Mouse (Mus musculus) stomach, postnatal 0 days (tissue): ENCODE results near the gene Fzd9. TPM values are rescaled to one million over a fixed set of nuclear protein-coding genes. Genes with fewer than 3 reads are reported as not detected.

Source experiments
- ATAC-seq: fragments of 200-750 bp; cut with Nextera tagmentation; 2 replicates; pipeline ENCODE4 v1.8.0; 2017; ENCODE audit not compliant: low FRiP score, low TSS enrichment
- DNase-seq: peaks from one replicate; pipeline ENCODE4 v3.0.0-alpha.2; 2016; ENCODE audit warnings: low spot score
- H3K27ac ChIP-seq: fragments of 300-500 bp; sonication (generic); replicated peaks from 2 replicates; pipeline ENCODE4 v1.5.1; 2014; ENCODE audit warnings: mild to moderate bottlenecking, control low read depth
- H3K27me3 ChIP-seq: fragments of 300-500 bp; sonication (generic); 2 replicates; pipeline ENCODE4 v1.6.1; 2014; ENCODE audit warnings: low read length; ENCODE audit not compliant: control insufficient read depth, insufficient read depth
- H3K36me3 ChIP-seq: fragments of 300-500 bp; sonication (generic); 2 replicates; pipeline ENCODE4 v1.6.1; 2014; ENCODE audit warnings: low read length, mixed read lengths; ENCODE audit not compliant: control insufficient read depth, insufficient read depth
- H3K4me1 ChIP-seq: fragments of 300-500 bp; sonication (generic); replicated peaks from 2 replicates; pipeline ENCODE4 v1.6.1; 2014; ENCODE audit warnings: antibody characterized with exemption; ENCODE audit not compliant: control insufficient read depth, insufficient read depth
- H3K4me2 ChIP-seq: fragments of 300-500 bp; sonication (generic); replicated peaks from 2 replicates; pipeline ENCODE4 v1.6.1; 2014; ENCODE audit warnings: low read depth, mild to moderate bottlenecking, control low read depth, moderate library complexity
- H3K4me3 ChIP-seq: fragments of 300-500 bp; sonication (generic); 2 replicates; pipeline ENCODE4 v1.5.1; 2014; ENCODE audit warnings: low read depth, low read length, control low read depth
- H3K9ac ChIP-seq: fragments of 300-500 bp; sonication (generic); 2 replicates; pipeline ENCODE4 v1.6.1; 2014; ENCODE audit warnings: mild to moderate bottlenecking, low read length, control low read depth, mixed read lengths
- H3K9me3 ChIP-seq: fragments of 300-500 bp; sonication (generic); 2 replicates; pipeline ENCODE4 v1.6.1; 2016; ENCODE audit warnings: low read length; ENCODE audit not compliant: control insufficient read depth
- CTCF ChIP-seq: IDR thresholded peaks from 2 replicates; pipeline ENCODE4 v1.5.1; 2016; ENCODE audit warnings: antibody characterized with exemption, low read depth, mild to moderate bottlenecking, moderate library complexity
- EP300 ChIP-seq: optimal IDR thresholded peaks from 2 replicates; pipeline ENCODE3; 2016; ENCODE audit warnings: antibody characterized with exemption
- WGBS: fragments of 180-500 bp; shearing (Covaris S2); extraction: QIAGEN DNeasy Blood & Tissue Kit; methylation state at CpG from one replicate; pipeline ENCODE4 v1.1.7; 2014; 5-methylcytosine and 5-hydroxymethylcytosine counted together
- polyA plus RNA-seq: library from polyadenylated mRNA; unstranded; fragments of >200 nt; fragmentation: Nextera tagmentation; extraction: Ambion mirVana; gene quantifications from 2 replicates; pipeline ENCODE4 v1.2.1, GENCODE M21; 2015

Fzd9 gene
- 0.42 and 0.54 TPM in 2 replicates for polyA plus RNA-seq

DNA sequence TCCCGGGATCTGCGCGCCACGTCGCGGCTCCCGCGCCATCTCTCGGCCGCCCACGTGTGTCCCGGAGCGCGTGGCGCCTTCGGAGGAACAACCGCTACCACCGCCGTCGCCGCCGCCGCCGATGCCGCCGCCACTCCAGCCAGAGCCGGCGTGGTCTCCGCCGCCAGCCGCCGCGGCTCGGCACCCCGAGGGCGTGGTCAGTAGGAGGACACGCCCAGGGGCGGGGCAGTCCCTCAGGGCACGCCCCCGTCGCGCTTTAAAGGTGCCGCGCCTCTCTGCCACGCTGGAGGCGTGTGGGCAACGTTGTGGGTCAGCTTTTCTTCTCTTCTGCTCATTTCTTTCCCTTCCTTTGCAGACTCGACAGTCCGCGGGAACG lies at the start of gene Fzd9:
Gene Fzd9 (minus strand): TSS at position 152 of the 376 bp plus-strand sequence.
- H3K9ac ChIP-seq = peak within 1 kb of the TSS; percentile 45
- TF ChIP-seq EP300 (no peak), CTCF (no peak)
- H3K27ac ChIP-seq = no peak within 1 kb of the TSS
- no peaks in the 10 kb centered on the region for H3K9me3 ChIP-seq
- no peaks in the 10 kb centered on the region; the same call in 1 of the 2 replicates for H3K36me3 ChIP-seq
- H3K4me1 ChIP-seq = peaks cover 4% of the 10 kb centered on the region; the same call in 1 of the 2 replicates
- DNase-seq (peak; percentile 89), ATAC-seq (peak; percentile 92)
- H3K4me3 ChIP-seq = peak within 1 kb of the TSS; percentile 52
- under 1% methylated on average over 49 of the region's 51 CpGs for WGBS
- peak within 1 kb of the TSS; percentile 95 for H3K4me2 ChIP-seq
- peaks cover 5% of the 10 kb centered on the region; the same call in 1 of the 2 replicates for H3K27me3 ChIP-seq

DNA sequence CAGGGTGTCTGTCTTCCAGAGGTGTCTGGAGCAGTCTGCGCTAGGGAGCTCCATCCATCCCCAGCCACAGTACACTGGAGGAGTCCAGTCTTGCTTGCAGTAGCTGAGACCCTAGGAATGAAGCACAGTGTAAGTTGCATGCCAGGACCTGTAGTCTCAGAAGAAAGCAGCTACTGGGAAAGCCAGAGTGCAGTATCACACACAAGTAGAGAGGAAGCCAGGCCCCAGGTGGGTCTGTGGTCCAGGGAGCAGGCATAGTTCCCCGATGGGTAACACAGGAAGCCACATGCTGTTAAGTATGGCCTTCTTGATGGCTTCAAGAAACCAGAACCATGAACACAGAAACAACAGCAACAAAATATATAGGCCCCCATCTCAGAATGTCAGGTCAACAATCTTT lies 41.0 kb upstream of the Fzd9 start:
- ATAC-seq (no peak), DNase-seq (no peak)
- H3K9me3 ChIP-seq = no peaks in the 10 kb centered on the region
- no peak overlapping the region for H3K4me3 ChIP-seq
- no peaks in the 10 kb centered on the region for H3K27me3 ChIP-seq
- no peak overlapping the region for H3K9ac ChIP-seq
- no peak for TF ChIP-seq CTCF
- TF ChIP-seq EP300 = no peak
- no peak overlapping the region for H3K27ac ChIP-seq
- WGBS = 80% methylated on average over 2 of the region's 2 CpGs
- no peaks in the 10 kb centered on the region for H3K4me1 ChIP-seq
- H3K4me2 ChIP-seq = no peak overlapping the region
- no peaks in the 10 kb centered on the region for H3K36me3 ChIP-seq

DNA sequence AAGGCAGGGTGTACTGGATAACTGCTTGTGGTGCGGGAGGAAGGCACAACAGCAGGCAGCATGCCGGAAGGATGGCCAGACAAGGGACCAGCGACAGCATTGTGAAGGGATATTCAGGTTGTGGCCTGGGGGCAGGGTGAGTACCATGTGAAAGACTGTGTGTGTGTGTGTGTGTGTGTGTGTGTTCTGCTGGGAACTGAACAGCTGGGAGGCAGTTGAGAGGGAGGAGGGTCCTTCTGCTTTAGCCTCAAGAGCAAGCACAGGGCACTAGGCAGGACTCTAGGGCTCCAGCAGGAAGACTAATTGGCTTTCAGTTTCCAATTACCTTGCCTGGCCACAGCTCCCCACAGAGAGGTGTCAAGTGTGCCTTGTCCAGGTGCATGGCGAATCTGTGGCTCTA lies 40.2 kb upstream of the Fzd9 start:
- Histone ChIP-seq H3K9me3 (no peaks in the 10 kb centered on the region), H3K27me3 (no peaks in the 10 kb centered on the region), H3K4me2 (no peak overlapping the region), H3K36me3 (no peaks in the 10 kb centered on the region), H3K4me3 (no peak overlapping the region), H3K9ac (no peak overlapping the region), H3K27ac (no peak overlapping the region), H3K4me1 (no peaks in the 10 kb centered on the region)
- 61% methylated on average over 4 of the region's 4 CpGs for WGBS
- DNase-seq = no peak
- no peak for ATAC-seq
- TF ChIP-seq EP300 (no peak), CTCF (no peak)

DNA sequence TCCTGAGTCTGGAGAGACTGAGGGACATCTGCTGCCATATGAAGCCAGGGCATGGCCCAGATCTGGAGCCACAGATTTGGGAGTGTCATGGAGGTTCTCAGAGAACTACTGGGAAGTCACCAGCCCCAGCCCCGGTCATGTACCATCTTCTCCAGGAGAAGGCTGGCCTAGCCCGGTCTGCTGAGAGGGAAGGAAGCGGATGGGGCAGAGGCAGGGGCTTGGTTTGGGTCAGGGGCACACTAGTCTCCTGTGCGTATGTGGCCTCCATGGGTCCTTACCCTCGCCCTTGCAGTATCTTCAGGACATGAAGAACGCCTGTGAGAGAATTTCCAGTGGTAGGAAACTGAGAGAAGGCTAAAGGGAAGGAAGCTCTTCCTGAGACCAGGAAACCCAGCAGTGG lies 39.7 kb upstream of the Fzd9 start:
- Histone ChIP-seq H3K36me3 (no peaks in the 10 kb centered on the region), H3K9me3 (no peaks in the 10 kb centered on the region), H3K9ac (no peak overlapping the region), H3K27me3 (no peaks in the 10 kb centered on the region), H3K4me3 (no peak overlapping the region), H3K27ac (no peak overlapping the region), H3K4me2 (no peak overlapping the region), H3K4me1 (no peaks in the 10 kb centered on the region)
- no peak; the same call in 1 of the 2 replicates for ATAC-seq
- 83% methylated on average over 6 of the region's 6 CpGs for WGBS
- no peak for DNase-seq
- TF ChIP-seq EP300 = no peak
- no peak for TF ChIP-seq CTCF

DNA sequence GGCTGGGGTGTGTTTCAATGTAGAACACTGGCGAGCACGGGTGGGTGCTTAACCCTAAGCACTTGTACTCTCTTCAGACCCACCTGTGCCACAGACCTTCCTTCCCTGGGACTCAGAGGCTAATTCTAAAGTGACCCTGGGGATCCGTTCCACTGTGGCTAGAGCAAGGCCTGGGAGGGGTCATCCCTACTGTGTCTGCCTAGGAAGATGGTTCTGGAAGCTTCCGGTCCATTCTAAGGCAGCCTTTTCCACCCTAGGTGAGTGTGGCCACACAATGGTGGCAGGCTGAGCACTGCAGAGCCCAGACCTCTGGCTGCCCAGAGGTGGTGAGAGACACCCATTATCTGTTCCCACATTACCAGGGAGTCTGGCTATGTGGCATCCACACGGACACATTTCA lies 35.9 kb upstream of the Fzd9 start:
- TF ChIP-seq EP300 = no peak
- no peak for TF ChIP-seq CTCF
- Histone ChIP-seq H3K4me1 (no peaks in the 10 kb centered on the region), H3K4me2 (no peak overlapping the region), H3K36me3 (no peaks in the 10 kb centered on the region), H3K27ac (no peak overlapping the region), H3K9ac (no peak overlapping the region), H3K27me3 (no peaks in the 10 kb centered on the region), H3K9me3 (no peaks in the 10 kb centered on the region), H3K4me3 (no peak overlapping the region)
- DNase-seq (no peak), ATAC-seq (no peak)
- 77% methylated on average over 5 of the region's 5 CpGs for WGBS

DNA sequence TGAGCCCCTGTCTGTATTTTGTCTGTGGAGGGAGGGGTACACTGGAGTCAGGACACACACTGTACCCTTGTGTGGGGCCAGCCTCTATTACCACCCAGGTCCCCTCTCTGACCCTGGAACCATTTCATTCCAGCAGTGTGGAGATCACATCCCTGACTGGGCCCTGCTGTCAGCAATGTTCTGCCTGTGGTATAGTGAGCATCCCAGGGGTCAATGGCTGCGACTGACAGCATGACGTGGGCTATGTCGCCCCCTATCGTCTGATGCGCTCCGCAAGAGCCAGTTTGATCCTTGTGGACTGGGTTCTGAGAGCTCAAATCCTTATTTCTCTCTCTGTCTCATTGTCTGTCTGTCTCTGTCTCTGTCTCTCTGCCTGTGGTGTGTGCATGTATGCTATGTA lies 35.2 kb upstream of the Fzd9 start:
- no peaks in the 10 kb centered on the region for H3K27me3 ChIP-seq
- no peaks in the 10 kb centered on the region for H3K9me3 ChIP-seq
- 2% methylated on average over 6 of the region's 6 CpGs for WGBS
- no peaks in the 10 kb centered on the region for H3K4me1 ChIP-seq
- DNase-seq = peak; percentile 77
- no peak overlapping the region for H3K9ac ChIP-seq
- no peaks in the 10 kb centered on the region for H3K36me3 ChIP-seq
- H3K27ac ChIP-seq = no peak overlapping the region
- peak; percentile 96 for TF ChIP-seq CTCF
- TF ChIP-seq EP300 = no peak
- ATAC-seq = peak; percentile 61; the same call in 1 of the 2 replicates
- no peak overlapping the region for H3K4me2 ChIP-seq
- H3K4me3 ChIP-seq = no peak overlapping the region
